Mouse (Mus musculus) cerebellum, adult 2 months (tissue): ENCODE data around the gene Drc7.

Source experiments
- CTCF ChIP-seq: fragments of 200-500 bp; IDR thresholded peaks from 2 replicates; pipeline ENCODE4 v1.5.1; 2011; ENCODE audit warnings: low read depth, mild to moderate bottlenecking, control low read depth, low read length, moderate library complexity, borderline replicate concordance; ENCODE audit not compliant: insufficient read depth
- POLR2A ChIP-seq: fragments of 200-500 bp; IDR thresholded peaks from 2 replicates; pipeline ENCODE4 v1.6.1; 2011; ENCODE audit warnings: low read length, control low read depth, borderline replicate concordance; ENCODE audit not compliant: insufficient read depth

DNA sequence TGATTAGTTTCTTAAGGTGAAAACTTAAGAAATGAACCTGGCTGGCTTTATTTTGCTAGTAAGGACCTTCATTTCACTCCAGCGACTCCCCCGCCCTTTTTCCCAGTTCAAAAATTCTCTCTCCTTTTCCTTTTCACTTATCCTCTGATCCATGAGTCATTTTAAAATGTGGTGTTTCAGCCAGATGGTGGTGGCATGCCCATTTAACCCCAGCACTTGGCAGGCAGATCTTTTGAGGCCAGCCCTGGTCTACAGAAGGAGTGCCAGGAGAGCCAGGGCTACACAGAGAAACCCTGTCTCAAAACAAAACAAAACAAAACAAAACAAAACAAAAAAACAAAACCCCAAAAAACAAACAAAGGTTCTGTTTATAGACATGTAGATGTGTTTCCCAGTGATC, 9.6 kb downstream of the Drc7 start:
- TF ChIP-seq POLR2A: no peak
- no peak for TF ChIP-seq CTCF
